Mouse (Mus musculus) cerebellum, adult 2 months (tissue): ENCODE data around the gene Lrrc1.

ENCODE experiments used
- CTCF ChIP-seq: fragments of 200-500 bp; IDR thresholded peaks from 2 replicates; pipeline ENCODE4 v1.5.1; 2011; ENCODE audit warnings: low read depth, mild to moderate bottlenecking, control low read depth, low read length, moderate library complexity, borderline replicate concordance; ENCODE audit not compliant: insufficient read depth
- POLR2A ChIP-seq: fragments of 200-500 bp; IDR thresholded peaks from 2 replicates; pipeline ENCODE4 v1.6.1; 2011; ENCODE audit warnings: low read length, control low read depth, borderline replicate concordance; ENCODE audit not compliant: insufficient read depth

- TF ChIP-seq POLR2A = no peak
- TF ChIP-seq CTCF = no peak
Observed at GRCm38 (mm10) chr9:77408053-77408603, 136.5 kb downstream of the Lrrc1 start.
